Mouse (Mus musculus) CH12.LX (cell line): Measurements from ENCODE around the gene Gm1043. TPM values are rescaled to one million over a fixed set of nuclear protein-coding genes. Genes with fewer than 3 reads are reported as not detected.

Source experiments
- DNase-seq: peaks from one replicate; pipeline ENCODE4 v3.0.0-alpha.2; 2013; ENCODE audit errors: extremely low read depth
- H3K27ac ChIP-seq: 2 replicates; pipeline ENCODE4 v1.5.1; 2012; ENCODE audit warnings: low read depth, mild to moderate bottlenecking, control low read depth, moderate library complexity; ENCODE audit not compliant: insufficient read depth
- H3K27me3 ChIP-seq: replicated peaks from 2 replicates; pipeline ENCODE3; 2012; ENCODE audit warnings: inconsistent platforms
- H3K36me3 ChIP-seq, 2 experiments: replicated peaks in 1 of 2; 2 replicates each; pipeline versions ENCODE3 to v1.6.1; 2012; ENCODE audit warnings: inconsistent platforms in 1 of 2, low read length in 1 of 2, mild to moderate bottlenecking in 1 of 2, mixed read lengths in 1 of 2, moderate library complexity in 1 of 2; ENCODE audit not compliant: control insufficient read depth in 1 of 2, insufficient read depth in 1 of 2
- H3K4me1 ChIP-seq, 2 experiments: 2 replicates each; pipeline ENCODE4 v1.6.1; 2012; ENCODE audit warnings: inconsistent platforms in 1 of 2, moderate library complexity in 1 of 2; ENCODE audit not compliant: insufficient read depth in 2 of 2, control insufficient read depth in 1 of 2
- H3K4me2 ChIP-seq: 2 replicates; pipeline ENCODE4 v1.6.1; 2012; ENCODE audit warnings: low read depth, mild to moderate bottlenecking, control low read depth; ENCODE audit not compliant: poor library complexity, insufficient read depth, severe bottlenecking
- H3K4me3 ChIP-seq, 3 experiments: fragments of 150-350 bp in 1 of 3; sonication (generic) in 1 of 3; replicated peaks in 1 of 3; 2 replicates each; pipeline versions ENCODE3 to v1.5.1; 2011 to 2012; ENCODE audit warnings: low read depth in 2 of 3, low read length in 2 of 3, mild to moderate bottlenecking in 2 of 3, moderate library complexity in 2 of 3, control low read depth in 1 of 3, improper control_type of control experiment in 1 of 3, inconsistent platforms in 1 of 3, mixed read lengths in 1 of 3; ENCODE audit not compliant: poor library complexity in 1 of 3
- H3K79me2 ChIP-seq: replicated peaks from 2 replicates; pipeline ENCODE4 v1.6.1; 2012; ENCODE audit warnings: mild to moderate bottlenecking, moderate library complexity; ENCODE audit not compliant: control insufficient read depth, poor library complexity, insufficient read depth, severe bottlenecking; ENCODE audit errors: extremely low read depth
- H3K9ac ChIP-seq: 2 replicates; pipeline ENCODE4 v1.6.1; 2012; ENCODE audit warnings: low read depth, mild to moderate bottlenecking, control low read depth, moderate library complexity; ENCODE audit not compliant: insufficient read depth
- H3K9me3 ChIP-seq: replicated peaks from 2 replicates; pipeline ENCODE3; 2012; ENCODE audit warnings: low read length, inconsistent platforms, mixed read lengths
- BHLHE40 ChIP-seq: IDR thresholded peaks from 2 replicates; pipeline ENCODE4 v1.6.1; 2011; ENCODE audit warnings: mild to moderate bottlenecking, low read depth, low read length, improper control_type of control experiment
- CHD2 ChIP-seq: IDR thresholded peaks from 2 replicates; pipeline ENCODE4 v1.6.1; 2011; ENCODE audit warnings: low read length, improper control_type of control experiment
- CTCF ChIP-seq, 2 experiments: IDR thresholded peaks in 1 of 2; conservative IDR thresholded peaks in 1 of 2; 2 replicates each; pipeline ENCODE4 v1.5.1; 2011 to 2012; ENCODE audit warnings: low read depth in 2 of 2, low read length in 2 of 2, improper control_type of control experiment in 1 of 2, inconsistent platforms in 1 of 2, mild to moderate bottlenecking in 1 of 2, moderate library complexity in 1 of 2
- EP300 ChIP-seq: IDR thresholded peaks from 2 replicates; pipeline ENCODE4 v1.6.1; 2011; ENCODE audit warnings: low read length, improper control_type of control experiment
- ETS1 ChIP-seq: conservative IDR thresholded peaks from 2 replicates; pipeline ENCODE4 v1.6.1; 2012; ENCODE audit warnings: low read depth, mild to moderate bottlenecking, inconsistent platforms, low read length, improper control_type of control experiment, moderate library complexity
- IRF4 ChIP-seq: IDR thresholded peaks from 2 replicates; pipeline ENCODE4 v1.6.1; 2014; ENCODE audit warnings: low read depth, mild to moderate bottlenecking, inconsistent platforms, low read length, improper control_type of control experiment
- JUN ChIP-seq: IDR thresholded peaks from 2 replicates; pipeline ENCODE4 v1.6.1; 2011; ENCODE audit warnings: low read depth, mild to moderate bottlenecking, low read length, improper control_type of control experiment, moderate library complexity; ENCODE audit not compliant: insufficient read depth
- JUND ChIP-seq: conservative IDR thresholded peaks from 2 replicates; pipeline ENCODE4 v1.6.1; 2011; ENCODE audit warnings: low read depth, low read length, improper control_type of control experiment
- KAT2A ChIP-seq: IDR thresholded peaks from 2 replicates; pipeline ENCODE4 v1.6.1; 2012; ENCODE audit warnings: low read length, improper control_type of control experiment, inconsistent platforms; ENCODE audit not compliant: insufficient replicate concordance
- MAX ChIP-seq: IDR thresholded peaks from 2 replicates; pipeline ENCODE4 v1.6.1; 2011; ENCODE audit warnings: low read length, improper control_type of control experiment
- MAZ ChIP-seq: IDR thresholded peaks from 2 replicates; pipeline ENCODE4 v1.6.1; 2012; ENCODE audit warnings: low read depth, mild to moderate bottlenecking, inconsistent platforms, low read length, improper control_type of control experiment, moderate library complexity
- MEF2A ChIP-seq: IDR thresholded peaks from 2 replicates; pipeline ENCODE4 v1.6.1; 2014; ENCODE audit warnings: low read depth, mild to moderate bottlenecking, inconsistent platforms, low read length, improper control_type of control experiment, borderline replicate concordance
- MYC ChIP-seq: IDR thresholded peaks from 2 replicates; pipeline ENCODE4 v1.6.1; 2011; ENCODE audit warnings: low read depth, mild to moderate bottlenecking, improper control_type of control experiment, low read length
- POLR2AphosphoS2 ChIP-seq: IDR thresholded peaks from 2 replicates; pipeline ENCODE4 v1.6.1; 2011; ENCODE audit warnings: low read depth, low read length, improper control_type of control experiment
- SIN3A ChIP-seq: IDR thresholded peaks from 2 replicates; pipeline ENCODE4 v1.6.1; 2012; ENCODE audit warnings: low read length, improper control_type of control experiment, inconsistent platforms
- SMC3 ChIP-seq: IDR thresholded peaks from 2 replicates; pipeline ENCODE4 v1.6.1; 2011; ENCODE audit warnings: low read depth, low read length, improper control_type of control experiment
- TBP ChIP-seq: conservative IDR thresholded peaks from 2 replicates; pipeline ENCODE4 v1.6.1; 2011; ENCODE audit warnings: low read depth, low read length, improper control_type of control experiment
- ZC3H11A ChIP-seq: IDR thresholded peaks from 2 replicates; pipeline ENCODE4 v1.6.1; 2012; ENCODE audit warnings: low read depth, mild to moderate bottlenecking, inconsistent platforms, low read length, improper control_type of control experiment
- ZKSCAN1 ChIP-seq: IDR thresholded peaks from 2 replicates; pipeline ENCODE4 v1.6.1; 2012; ENCODE audit warnings: low read depth, inconsistent platforms, low read length, improper control_type of control experiment, borderline replicate concordance
- ZMIZ1 ChIP-seq: IDR thresholded peaks from 2 replicates; pipeline ENCODE4 v1.6.1; 2012; ENCODE audit warnings: low read depth, mild to moderate bottlenecking, inconsistent platforms, low read length, improper control_type of control experiment
- ZNF384 ChIP-seq: IDR thresholded peaks from 2 replicates; pipeline ENCODE4 v1.6.1; 2012; ENCODE audit warnings: low read depth, low read length, improper control_type of control experiment, inconsistent platforms
- dilution Hi-C: fragments of 300-500 bp; cut with MboI; formaldehyde crosslinking; loops from 2 replicates; pipeline ENCODE4 v1.14.3; 2020; ENCODE audit warnings: low sequenced_read_pairs; ENCODE audit not compliant: extremely low pct_unique_long_range_greater_than_20kb, extremely low pct_ligation_motif_present
- in situ Hi-C: fragments of 300-500 bp; cut with MboI; formaldehyde crosslinking; loops from 3 replicates; pipeline ENCODE4 v1.14.3; 2019; ENCODE audit warnings: low sequenced_read_pairs, low pct_ligation_motif_present, low pct_unique_long_range_greater_than_20kb, mixed read lengths
- polyA plus RNA-seq: library from polyadenylated mRNA; unstranded; fragments of >175 nt; gene quantifications from 2 replicates; pipeline ENCODE4 v1.2.1, GENCODE M21; 2012; ENCODE audit warnings: low read depth; ENCODE audit not compliant: insufficient read length
- total RNA-seq, 2 experiments: library from RNA; depleted of rRNA; stranded (reverse); fragments of 300-350 nt in 1 of 2; fragments of >200 nt in 1 of 2; gene quantifications; 2 replicates each; pipeline ENCODE4 v1.2.3; 2012 to 2014

The Gm1043 gene
- total and polyA plus RNA-seq, 3 experiments, result not detected

DNA sequence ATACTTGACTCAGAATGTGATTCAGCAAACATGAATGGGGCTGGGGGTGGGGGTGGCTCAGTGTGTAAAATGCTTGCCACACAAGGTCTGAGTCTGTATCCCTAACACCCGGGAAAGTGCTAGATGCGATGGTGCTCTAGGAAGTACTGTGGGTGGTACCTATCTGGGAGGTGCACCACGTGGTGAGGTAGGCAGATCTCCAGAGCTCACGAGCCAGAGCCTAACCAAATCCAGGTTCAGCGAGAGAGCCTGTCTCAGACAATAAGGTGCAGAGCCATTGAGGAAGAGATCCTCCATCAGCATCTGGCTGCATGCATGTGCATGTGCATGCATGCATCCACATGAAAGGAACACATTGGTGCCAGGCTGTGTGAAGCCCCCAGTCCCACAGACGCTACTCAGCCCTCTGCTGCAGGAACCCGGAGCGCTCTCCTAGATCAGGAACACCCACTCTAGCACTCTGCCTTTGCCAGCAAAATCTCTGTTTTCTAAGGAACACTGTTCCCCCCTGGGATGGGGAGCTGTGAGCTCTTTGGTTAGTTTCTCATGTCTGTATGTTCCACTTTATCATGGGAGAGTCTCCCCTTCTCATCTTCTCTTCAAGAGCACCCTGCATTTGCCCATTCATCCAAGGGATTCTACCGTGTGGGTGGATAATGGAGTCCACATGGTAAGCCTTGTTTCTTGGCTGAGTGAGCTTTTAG, 167.1 kb downstream of the Gm1043 start:
- Histone ChIP-seq H3K4me3 (no peak overlapping the region), H3K9ac (no peak overlapping the region), H3K9me3 (no peaks in the 10 kb centered on the region), H3K79me2 (no peaks in the 10 kb centered on the region), H3K36me3 (peaks cover 0 to 15% of the 10 kb centered on the region in 2 experiments), H3K27me3 (no peaks in the 10 kb centered on the region), H3K27ac (no peak overlapping the region), H3K4me2 (no peak overlapping the region)
- DNase-seq, result no peak
- in situ Hi-C loops, result no loop called here
- no peak for TF ChIP-seq POLR2AphosphoS2
- TF ChIP-seq CTCF (conservative IDR thresholded peaks at IDR 0.05 in 1 of 2, IDR thresholded peaks at IDR 0.05 in 1 of 2; ENCODE audit: low read depth in 2 of 2, low read length in 2 of 2), result no peak
- no peak for TF ChIP-seq MYC
- TF ChIP-seq KAT2A, result no peak
- TF ChIP-seq, all 38 proteins: peak for 0
- dilution Hi-C loops, result no loop called here
- H3K4me1 ChIP-seq, result peaks cover 16 to 45% of the 10 kb centered on the region in 2 experiments

GRCm38 (mm10) chr5:37254523-37254922, 169.4 kb downstream of the Gm1043 start:
- Histone ChIP-seq H3K79me2 (no peaks in the 10 kb centered on the region), H3K27me3 (no peaks in the 10 kb centered on the region), H3K4me1 (peaks cover 15 to 49% of the 10 kb centered on the region in 2 experiments), H3K4me2 (no peak overlapping the region), H3K9me3 (no peaks in the 10 kb centered on the region), H3K4me3 (no peak overlapping the region), H3K9ac (no peak overlapping the region), H3K27ac (no peak overlapping the region), H3K36me3 (peaks cover 0 to 15% of the 10 kb centered on the region in 2 experiments)
- in situ Hi-C loops (no loop called here), dilution Hi-C loops (no loop called here)
- TF ChIP-seq BHLHE40, result no peak
- TF ChIP-seq ETS1, result no peak
- no peak for TF ChIP-seq ZC3H11A
- TF ChIP-seq MAZ, result no peak
- TF ChIP-seq IRF4, result no peak
- TF ChIP-seq EP300, result no peak
- no peak for TF ChIP-seq ZMIZ1
- TF ChIP-seq TBP, result no peak
- TF ChIP-seq SIN3A, result no peak
- TF ChIP-seq JUND, result no peak
- TF ChIP-seq JUN, result no peak
- no peak for TF ChIP-seq MAX
- no peak for TF ChIP-seq MEF2A
- TF ChIP-seq ZNF384, result no peak
- no peak for TF ChIP-seq CHD2
- no peak for TF ChIP-seq ZKSCAN1
- TF ChIP-seq SMC3, result no peak
- no peak for DNase-seq
